Mouse (Mus musculus) adipose tissue, adult 10 weeks (tissue): ENCODE data around the gene Xirp2. TPM values are rescaled to one million over a fixed set of nuclear protein-coding genes. Genes with fewer than 3 reads are reported as not detected.

ENCODE experiments used
- polyA plus RNA-seq: library from polyadenylated mRNA; stranded (reverse); fragments of 350-450 nt; fragmentation: Illumina TruSeq; extraction: RNeasy Lipid Tissue Mini Kit (QIAGEN cat#74804); gene quantifications from one replicate; pipeline ENCODE4 v1.2.3, GENCODE M21; 2014; ENCODE audit warnings: low read depth, low replicate concordance

The Xirp2 gene
- not detected for polyA plus RNA-seq

DNA sequence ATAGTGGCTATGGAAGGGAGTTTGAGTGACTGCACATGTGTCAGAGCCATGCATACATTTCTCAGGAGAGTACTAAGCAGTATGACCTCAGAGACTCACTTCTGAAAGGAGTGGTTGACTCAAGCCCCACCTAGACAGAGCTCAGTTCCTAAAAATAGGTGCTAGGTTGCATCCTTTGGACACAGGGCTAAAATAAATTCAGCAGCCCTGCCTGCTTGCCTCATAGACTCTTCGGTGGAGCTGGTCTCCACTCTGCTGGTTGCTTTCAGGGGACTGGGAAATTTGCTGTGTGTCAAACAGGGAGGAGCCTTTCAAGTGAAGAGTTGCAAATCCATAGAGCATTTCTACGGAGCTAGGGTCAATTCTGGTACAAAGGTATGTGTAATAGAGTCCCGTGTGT lies at the start of gene Xirp2:
Gene Xirp2 (plus strand): TSS at position 223 of the 400 bp plus-strand sequence.

DNA sequence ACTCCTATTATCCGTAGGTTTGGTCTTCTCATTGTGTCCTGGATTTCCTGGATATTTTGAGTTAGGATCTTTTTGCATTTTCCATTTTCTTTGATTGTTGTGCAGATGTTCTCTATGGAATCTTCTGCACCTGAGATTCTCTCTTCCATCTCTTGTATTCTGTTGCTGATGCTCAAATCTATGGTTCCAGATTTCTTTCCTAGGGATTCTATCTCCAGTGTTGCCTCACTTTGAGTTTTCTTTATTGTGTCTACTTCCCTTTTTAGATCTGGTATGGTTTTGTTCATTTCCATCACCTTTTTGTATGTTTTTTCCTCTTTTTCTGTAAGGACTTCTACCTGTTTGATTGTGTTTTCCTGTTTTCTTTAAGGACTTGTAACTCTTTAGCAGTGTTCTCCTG lies 32.4 kb upstream of the Xirp2 start, which contains the start of gene Gm21830:
Gene Gm21830 (plus strand): TSS at position 301 of the 400 bp plus-strand sequence.

DNA sequence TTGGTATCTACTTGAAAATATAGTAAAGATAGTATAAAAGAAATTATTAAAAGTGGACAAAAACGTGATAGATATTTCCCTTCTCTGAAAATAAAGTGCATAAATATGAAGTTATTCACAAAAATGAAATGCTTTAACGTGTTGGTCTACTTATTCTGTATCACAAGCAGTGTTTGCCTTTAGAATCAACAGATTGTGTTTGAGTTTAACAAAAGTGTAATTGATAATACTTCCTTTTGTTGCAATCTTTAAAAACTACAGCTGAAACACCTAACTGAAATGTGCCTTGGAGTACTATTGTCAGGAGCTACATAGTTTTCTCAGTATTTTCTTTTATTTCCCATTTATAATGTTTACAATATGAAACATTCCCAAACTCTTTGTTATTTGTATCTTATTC lies 12.7 kb upstream of the Xirp2 start, which contains the start of gene Gm26727:
Gene Gm26727 (minus strand): TSS at position 101 of the 400 bp plus-strand sequence.

DNA sequence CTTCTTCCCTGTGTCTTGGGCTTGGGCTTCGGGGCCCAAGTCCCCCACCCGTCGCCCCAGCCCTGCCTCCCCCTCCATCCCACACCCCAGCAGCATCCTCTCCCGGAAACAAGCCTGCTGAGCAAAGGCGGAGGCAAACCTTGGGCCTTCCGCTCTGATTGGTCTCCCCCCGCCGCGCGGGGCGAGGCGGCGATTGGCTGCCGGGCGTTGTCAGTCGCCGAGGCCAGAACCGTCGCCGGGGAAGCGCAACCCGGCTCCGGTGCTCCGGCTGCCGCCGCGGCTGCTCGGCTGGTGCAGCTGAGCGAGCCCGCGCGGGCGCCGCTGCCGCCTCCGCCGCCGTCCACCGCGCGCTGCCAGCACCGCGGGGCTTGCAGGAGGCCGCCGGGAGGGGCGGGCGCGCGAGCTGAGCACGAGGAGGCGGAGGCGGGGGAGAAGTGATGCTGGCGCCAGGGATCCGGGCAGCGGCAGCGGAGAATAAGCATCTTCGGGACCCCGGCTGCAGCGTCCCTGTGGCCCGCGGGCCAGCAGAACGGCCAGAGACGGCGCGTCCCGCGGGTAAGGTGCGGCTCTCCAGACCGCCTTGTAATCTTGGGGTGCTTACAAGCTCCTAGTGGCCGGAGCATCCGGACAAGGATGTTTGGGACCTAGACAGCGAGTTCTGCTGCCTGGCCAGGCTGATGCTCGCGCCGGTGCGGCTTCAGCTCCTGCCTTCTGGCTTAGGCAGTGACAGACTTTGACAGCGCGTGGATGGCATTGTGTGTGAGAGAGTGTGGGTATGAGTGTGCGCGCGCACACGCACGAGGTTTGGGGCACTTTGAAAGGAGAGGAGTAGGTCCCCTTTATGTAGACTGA lies 119.9 kb downstream of the Xirp2 start, which contains the start of gene B3galt1:
Gene B3galt1 (plus strand): TSS at position 392 of the 852 bp plus-strand sequence.

Other genes with a start within 250 kb of the Xirp2 start
- not detected for gene Gm21830, start 32.3 kb upstream of the Xirp2 start, polyA plus RNA-seq
- not detected for gene Gm26727, start 12.8 kb upstream of the Xirp2 start, polyA plus RNA-seq
- gene B3galt1, start 119.9 kb downstream of the Xirp2 start, polyA plus RNA-seq = 1.2 TPM